Comparison of ENCODE assay signal across 8 mouse cellular contexts in the genomic region with DNA sequence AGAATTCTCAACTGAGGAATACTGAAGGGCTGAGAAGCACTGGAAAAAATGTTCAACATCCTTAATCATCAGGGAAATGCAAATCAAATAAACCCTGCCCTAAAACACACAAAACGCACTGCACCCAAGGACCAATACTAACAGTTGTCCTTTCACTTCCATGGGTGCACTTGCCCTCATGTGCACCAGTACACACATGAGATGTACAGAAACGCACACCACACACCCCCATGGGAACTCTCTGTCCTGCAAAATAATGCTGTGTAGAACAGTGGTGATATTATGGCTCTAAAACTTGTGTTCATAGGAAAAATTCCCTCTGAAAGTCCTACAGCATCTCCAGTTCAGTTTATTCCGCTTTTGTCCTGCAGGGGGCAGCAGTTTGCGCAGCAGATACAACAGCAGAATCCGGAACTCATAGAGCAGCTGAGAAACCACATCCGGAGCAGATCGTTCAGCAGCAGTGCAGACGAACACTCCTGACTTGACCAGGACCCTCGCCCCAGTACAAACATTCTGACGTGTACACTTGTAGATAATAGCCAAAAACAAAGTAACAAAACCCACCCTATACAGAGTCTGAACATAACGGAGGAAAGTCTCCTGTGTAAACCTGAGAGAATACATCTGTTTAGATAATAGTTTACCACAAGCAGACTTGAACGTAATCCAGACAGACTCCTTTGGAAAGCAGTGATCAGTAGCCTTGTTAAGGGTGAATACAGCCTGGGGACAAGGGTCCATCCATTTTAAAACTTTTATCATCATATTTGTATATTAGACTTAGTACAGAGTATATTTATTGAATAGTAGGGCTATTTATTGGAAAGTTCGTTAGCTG. TPM values are rescaled to one million over a fixed set of nuclear protein-coding genes. Genes with fewer than 3 reads are reported as not detected.
DNase-seq lines count a peak whose midpoint lies in the region; ATAC-seq and TF ChIP-seq lines count a peak whose summit lies in the region.

No protein-coding gene starts in this region.

- no peak for ATAC-seq in limb, embryonic 14.5 days (ENCODE audit: low FRiP score, low read depth)

- H3K27me3 ChIP-seq in embryonic facial prominence, embryonic 10.5 days (replicated peaks; ENCODE audit: low read depth, poor library complexity, severe bottlenecking): no peaks in the 10 kb centered on the region
- no peaks in the 10 kb centered on the region for H3K27me3 ChIP-seq in limb, embryonic 14.5 days (ENCODE audit: control insufficient read depth, insufficient read depth, low read length)

- no peak overlapping the region for H3K4me2 ChIP-seq in limb, embryonic 14.5 days (replicated peaks; ENCODE audit: low read depth, low read length, severe bottlenecking)

- H3K36me3 ChIP-seq in embryonic facial prominence, embryonic 10.5 days (replicated peaks): peaks cover 67% of the 10 kb centered on the region
- H3K36me3 ChIP-seq in limb, embryonic 14.5 days (ENCODE audit: control insufficient read depth, insufficient read depth, low read length): peaks cover 42% of the 10 kb centered on the region

- no peak overlapping the region for H3K9ac ChIP-seq in limb, embryonic 14.5 days (ENCODE audit: low read depth, low read length, severe bottlenecking)

- no peak for TF ChIP-seq POLR2A in limb, embryonic 14.5 days (IDR thresholded peaks at IDR 0.05; ENCODE audit: borderline replicate concordance, extremely low read depth, insufficient read depth, insufficient read length)

- H3K4me1 ChIP-seq in embryonic facial prominence, embryonic 10.5 days: no peaks in the 10 kb centered on the region
- no peaks in the 10 kb centered on the region for H3K4me1 ChIP-seq in limb, embryonic 14.5 days (ENCODE audit: control insufficient read depth, insufficient read depth, low read length)

- no peaks in the 10 kb centered on the region for H3K9me3 ChIP-seq in embryonic facial prominence, embryonic 10.5 days
- H3K9me3 ChIP-seq in limb, embryonic 14.5 days (ENCODE audit: control insufficient read depth, low read length): no peaks in the 10 kb centered on the region

- peak; percentile 87 for DNase-seq in 3T3-L1 (ENCODE audit: low read depth, low spot score)
- DNase-seq in adrenal gland, postnatal 14 days: peak; percentile 89
- DNase-seq in embryonic facial prominence, embryonic 10.5 days (ENCODE audit: low spot score): peak; percentile 78
- peak; percentile 95 for DNase-seq in heart, adult 11 months
- peak; percentile 63 to 87 for DNase-seq in kidney, adult 8-10 months
- peak; percentile 64 for DNase-seq in limb, embryonic 14.5 days (ENCODE audit: low spot score)
- DNase-seq in monocyte, adult 2 months (ENCODE audit: low read depth in 1 of 2, low spot score in 2 of 2): peak; percentile 50 to 68
- DNase-seq in spleen, postnatal 36 days (ENCODE audit: low spot score in 2 of 2): peak; percentile 76 to 79

- H3K4me3 ChIP-seq in embryonic facial prominence, embryonic 10.5 days: no peak overlapping the region
- no peak overlapping the region for H3K4me3 ChIP-seq in limb, embryonic 14.5 days (replicated peaks; ENCODE audit: low read length)

- 46% methylated on average over 13 of the region's 13 CpGs for WGBS in embryonic facial prominence, embryonic 10.5 days
- 41% methylated on average over 13 of the region's 13 CpGs for whole genome bisulfite sequencing in limb, embryonic 14.5 days

- H3K27ac ChIP-seq in embryonic facial prominence, embryonic 10.5 days (replicated peaks): no peak overlapping the region
- no peak overlapping the region for H3K27ac ChIP-seq in limb, embryonic 14.5 days (replicated peaks; ENCODE audit: low read depth, low read length)

RNA-seq across cellular contexts. Expression of a gene that starts 30.0 kb away (rescaled TPM):
- 7.1 and 9.7 TPM in 2 replicates for total RNA-seq in adrenal gland, postnatal 14 days (2021)
- polyA plus RNA-seq in embryonic facial prominence, embryonic 10.5 days (2016; fragmentation: Nextera tagmentation; extraction: Ambion mirVana): 7.9 and 8.1 TPM in 2 replicates
- polyA plus RNA-seq in limb, embryonic 14.5 days (2012; rRNA removed): 4.9 and 5.9 TPM in 2 replicates
- polyA plus RNA-seq in limb, embryonic 14.5 days (2014; fragmentation: Nextera tagmentation; extraction: Ambion mirVana): 7.3 and 7.5 TPM in 2 replicates

RNA-seq across cellular contexts. Expression of a gene that starts 30.2 kb away (rescaled TPM):
- 21.0 and 26.5 TPM in 2 replicates for total RNA-seq in adrenal gland, postnatal 14 days (2021)
- 20.2 and 20.8 TPM in 2 replicates for polyA plus RNA-seq in embryonic facial prominence, embryonic 10.5 days (2016; fragmentation: Nextera tagmentation; extraction: Ambion mirVana)
- polyA plus RNA-seq in limb, embryonic 14.5 days (2012; rRNA removed): 7.6 and 9.8 TPM in 2 replicates
- 16.6 and 17.3 TPM in 2 replicates for polyA plus RNA-seq in limb, embryonic 14.5 days (2014; fragmentation: Nextera tagmentation; extraction: Ambion mirVana)

RNA-seq across cellular contexts. Expression of a gene that starts 38.7 kb away (rescaled TPM):
- total RNA-seq in adrenal gland, postnatal 14 days (2021): 52.2 and 55.7 TPM in 2 replicates
- 74.9 and 81.2 TPM in 2 replicates for polyA plus RNA-seq in embryonic facial prominence, embryonic 10.5 days (2016; fragmentation: Nextera tagmentation; extraction: Ambion mirVana)
- 18.6 and 23.4 TPM in 2 replicates for polyA plus RNA-seq in limb, embryonic 14.5 days (2012; rRNA removed)
- 43.9 and 49.7 TPM in 2 replicates for polyA plus RNA-seq in limb, embryonic 14.5 days (2014; fragmentation: Nextera tagmentation; extraction: Ambion mirVana)

RNA-seq across cellular contexts. Expression of a gene that starts 39.0 kb away (rescaled TPM):
- total RNA-seq in adrenal gland, postnatal 14 days (2021): 17.3 and 18.8 TPM in 2 replicates
- polyA plus RNA-seq in embryonic facial prominence, embryonic 10.5 days (2016; fragmentation: Nextera tagmentation; extraction: Ambion mirVana): 17.7 and 19.8 TPM in 2 replicates
- 13.0 and 14.9 TPM in 2 replicates for polyA plus RNA-seq in limb, embryonic 14.5 days (2012; rRNA removed)
- polyA plus RNA-seq in limb, embryonic 14.5 days (2014; fragmentation: Nextera tagmentation; extraction: Ambion mirVana): 18.0 and 21.3 TPM in 2 replicates
